Mouse (Mus musculus): ENCODE data around the gene Prkag2.

GRCm38 (mm10) chr5:25081545-25081944 is 18.9 kb downstream of the Prkag2 start:
- TF ChIP-seq CEBPB (IDR thresholded peaks at IDR 0.05; ENCODE audit: low read depth): no peak
- TF ChIP-seq MAX (IDR thresholded peaks at IDR 0.05): no peak
- no peak for TF ChIP-seq CTCF (IDR thresholded peaks at IDR 0.05; ENCODE audit: control insufficient read depth, insufficient read depth, insufficient read length)
- TF ChIP-seq MYOD1 (IDR thresholded peaks at IDR 0.05; ENCODE audit: control insufficient read depth, insufficient read length, low read depth): no peak
- TF ChIP-seq MYOG (IDR thresholded peaks at IDR 0.05; ENCODE audit: control insufficient read depth, extremely low read depth, insufficient read length): no peak
